Mouse (Mus musculus) liver, embryonic 14.5 days (tissue): ENCODE measurements around the gene Rtn4r.

ENCODE experiments used
- CTCF ChIP-seq: IDR thresholded peaks from 2 replicates; pipeline ENCODE4 v1.5.1; 2016; ENCODE audit warnings: antibody characterized with exemption, low read depth, control low read depth
- EP300 ChIP-seq: IDR thresholded peaks from 2 replicates; pipeline ENCODE4 v1.6.1; 2016; ENCODE audit warnings: antibody characterized with exemption, low read depth

- TF ChIP-seq CTCF (no peak; the same call in 1 of the 2 replicates), EP300 (no peak)
Measured at GRCm38 (mm10) chr16:18127871-18128563, 575 bp downstream of the Rtn4r start.
